Mouse (Mus musculus) urinary bladder, postnatal 25 days (tissue): ENCODE data around the gene Zfp677.
A peak's percentile ranks its signal among the peaks of the same experiment; 100 is the strongest.
"Not testable (repeated sequence)": the region's sequence is repeated elsewhere in the genome, so short reads cannot be mapped to it uniquely, and the experiment has no call there.

Source experiments
- DNase-seq: peaks from one replicate; pipeline ENCODE4 v3.0.0; 2022; ENCODE audit warnings: low spot score

Gene Zfp677

DNA sequence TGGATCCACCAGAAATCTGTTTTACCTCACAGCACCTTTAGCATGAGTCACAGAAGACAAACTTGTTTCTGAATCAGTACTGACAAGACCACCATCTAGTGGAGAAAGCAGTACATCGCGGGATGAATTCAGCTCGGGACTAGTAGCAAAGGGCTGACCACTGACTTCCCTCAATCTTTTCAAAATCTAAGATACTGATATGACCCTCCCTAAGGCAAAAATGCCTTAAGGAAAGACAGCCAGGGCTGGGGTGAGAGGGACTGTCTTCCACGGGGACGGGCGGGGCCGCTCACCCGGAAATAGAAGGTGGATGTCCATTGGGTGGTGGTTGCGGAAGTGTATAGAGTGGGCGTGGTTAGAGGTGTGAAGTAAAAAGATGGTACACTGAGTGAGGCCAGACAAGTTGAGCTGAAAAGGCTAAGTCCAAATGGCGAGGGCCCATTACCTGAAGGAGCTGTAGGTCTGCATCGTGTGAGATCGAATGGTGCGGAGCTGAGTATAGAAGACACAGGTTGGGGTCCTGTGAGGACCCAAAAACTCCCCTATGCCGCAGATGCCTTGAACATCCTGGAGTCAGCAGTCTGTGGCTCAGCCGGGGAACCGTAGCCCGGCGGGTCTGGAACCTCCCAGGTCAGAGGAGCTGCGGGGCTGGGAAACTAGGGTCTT is at the start of gene Zfp677:
Zfp677 (plus strand) TSS at position 358 of the 666 bp plus-strand sequence.
- DNase-seq, result peak; percentile 62

DNA sequence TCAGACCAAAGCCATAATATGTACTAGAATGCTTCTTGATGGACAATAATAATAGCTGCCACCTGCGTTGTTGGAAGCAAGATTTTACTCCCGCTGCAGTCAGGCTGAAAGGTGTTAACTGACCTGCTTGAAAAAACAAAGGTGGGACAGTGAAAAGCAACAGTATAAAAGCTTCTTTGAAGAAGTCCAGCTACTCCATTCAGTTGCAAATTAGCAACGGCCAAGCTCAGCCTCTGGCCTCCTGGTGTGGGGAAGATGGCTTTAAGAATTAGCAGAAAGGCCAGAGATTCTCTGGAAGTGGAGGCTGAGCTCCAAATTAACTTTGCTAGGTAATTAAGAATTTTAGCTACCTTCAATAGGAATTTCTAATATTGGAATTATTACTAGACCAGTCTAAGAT is 15.5 kb upstream of the Zfp677 start:
- not testable (repeated sequence) for DNase-seq

GRCm38 (mm10) chr17:21369925-21370719 is 13.4 kb upstream of the Zfp677 start:
- no peak for DNase-seq

DNA sequence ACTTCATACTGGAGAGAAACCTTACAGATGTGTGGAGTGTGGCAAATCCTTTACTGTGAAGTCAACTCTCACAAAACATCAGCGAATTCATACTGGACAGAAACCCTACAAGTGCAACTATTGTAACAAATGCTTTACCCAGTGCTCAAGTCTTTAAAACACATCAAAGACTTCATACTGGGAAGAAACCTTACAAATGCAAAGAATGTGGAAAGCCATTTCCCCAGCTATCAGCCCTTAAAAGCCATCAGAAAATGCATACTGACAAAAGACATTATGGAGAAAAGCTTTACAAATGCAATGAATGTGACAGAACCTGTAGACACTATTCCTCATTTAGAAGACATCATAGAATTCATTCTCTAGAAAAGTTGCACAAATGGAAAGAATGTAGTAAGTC is 8.2 kb upstream of the Zfp677 start:
- no peak for DNase-seq

DNA sequence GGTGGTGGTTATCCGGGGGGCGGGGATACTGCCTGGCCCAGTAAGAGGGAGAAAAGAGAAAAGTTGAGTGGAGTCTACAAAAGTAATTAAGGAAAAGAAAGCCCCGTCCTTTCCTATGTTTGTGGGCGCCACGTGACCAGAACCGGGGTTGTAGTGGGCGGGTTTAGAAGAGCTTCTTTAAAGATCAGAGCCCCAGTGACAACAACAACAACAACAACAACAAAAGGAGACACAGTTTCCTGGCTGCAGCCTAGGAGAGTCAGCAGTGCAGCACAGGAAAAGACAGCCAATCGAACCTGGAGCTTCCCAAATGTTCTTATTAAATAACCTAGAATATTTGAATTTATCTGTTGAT is 486 bp downstream of the Zfp677 start:
- DNase-seq, result no peak

- peak; percentile 60 for DNase-seq
These were observed 39.4 kb downstream of the Zfp677 start, which contains the start of gene Zfp54 for GRCm38 (mm10) chr17:21422664-21423599. TSS of gene Zfp54 (plus strand) at chr17:21423227.

DNA sequence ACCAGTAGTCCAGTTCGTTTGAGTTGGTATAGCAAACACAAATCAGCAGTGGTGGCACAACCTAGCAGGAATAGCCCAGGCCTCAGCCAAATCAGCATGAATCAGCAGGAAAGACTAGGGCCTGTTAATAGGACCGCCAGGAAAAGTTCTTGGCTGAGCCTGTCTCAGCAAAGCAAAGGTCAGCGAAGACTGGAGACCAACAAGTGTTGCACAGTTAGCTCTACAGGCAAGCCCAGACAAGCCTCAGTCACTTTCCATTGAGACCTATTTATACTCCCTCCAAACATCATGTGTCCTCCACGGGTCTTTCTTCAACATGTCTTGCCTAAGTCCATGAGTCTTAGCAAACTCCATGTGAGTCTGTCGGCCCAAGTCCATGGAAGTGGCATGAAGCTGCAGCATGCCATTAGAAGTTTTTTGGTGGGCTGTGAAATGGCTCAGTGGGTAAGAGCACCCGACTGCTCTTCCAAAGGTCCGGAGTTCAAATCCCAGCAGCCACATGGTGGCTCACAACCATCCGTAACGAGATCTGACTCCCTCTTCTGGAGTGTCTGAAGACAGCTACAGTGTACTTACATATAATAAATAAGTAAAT is 55.4 kb downstream of the Zfp677 start:
- DNase-seq, result not testable (repeated sequence)
